Mouse (Mus musculus) brain, embryonic 14.5 days (tissue): ENCODE measurements at regions not wholly inside any gene's neighbourhood (a gene's known extent, or its start where the extent isn't known, plus 50 kb on each side); places are given as distances from the start of the nearest gene placed in this dataset.

Source experiments
- CTCF ChIP-seq: fragments of 200-500 bp; IDR thresholded peaks from 2 replicates; pipeline ENCODE4 v1.5.1; 2012; ENCODE audit warnings: inconsistent platforms, mild to moderate bottlenecking, moderate library complexity, borderline replicate concordance; ENCODE audit not compliant: insufficient read depth, insufficient read length; ENCODE audit errors: extremely low read depth
- POLR2A ChIP-seq: fragments of 200-500 bp; IDR thresholded peaks from 2 replicates; pipeline ENCODE4 v1.6.1; 2012; ENCODE audit warnings: mild to moderate bottlenecking, inconsistent platforms, borderline replicate concordance; ENCODE audit not compliant: poor library complexity, insufficient read depth, insufficient read length, severe bottlenecking; ENCODE audit errors: extremely low read depth

GRCm38 (mm10) chr17:47207471-47207870 lies 161.2 kb upstream of the Mrps10 start:
- TF ChIP-seq CTCF (no peak), POLR2A (no peak)
